Mouse (Mus musculus) liver, embryonic 13.5 days (tissue): ENCODE results near the gene Gm20683. TPM values are rescaled to one million over a fixed set of nuclear protein-coding genes. Genes with fewer than 3 reads are reported as not detected.

ENCODE experiments used
- ATAC-seq: fragments of 200-750 bp; cut with Nextera tagmentation; 2 replicates; pipeline ENCODE4 v1.8.0; 2017; ENCODE audit warnings: low read depth, mild to moderate bottlenecking, moderate number of reproducible peaks, moderate library complexity
- DNase-seq: peaks from one replicate; pipeline ENCODE4 v3.0.0; 2022
- H3K27ac ChIP-seq: fragments of 300-500 bp; sonication (generic); 2 replicates; pipeline ENCODE4 v1.5.1; 2015; ENCODE audit warnings: moderate library complexity, mild to moderate bottlenecking, inconsistent platforms
- H3K27me3 ChIP-seq: fragments of 300-500 bp; sonication (generic); 2 replicates; pipeline ENCODE4 v1.6.1; 2015; ENCODE audit warnings: mild to moderate bottlenecking, inconsistent platforms
- H3K36me3 ChIP-seq: fragments of 300-500 bp; sonication (generic); 2 replicates; pipeline ENCODE4 v1.6.1; 2015; ENCODE audit warnings: mild to moderate bottlenecking, inconsistent platforms
- H3K4me1 ChIP-seq: fragments of 300-500 bp; sonication (generic); replicated peaks from 2 replicates; pipeline ENCODE4 v1.6.1; 2015; ENCODE audit warnings: inconsistent platforms
- H3K4me2 ChIP-seq: fragments of 300-500 bp; sonication (generic); 2 replicates; pipeline ENCODE4 v1.6.1; 2015; ENCODE audit warnings: inconsistent platforms, mild to moderate bottlenecking, moderate library complexity
- H3K4me3 ChIP-seq: fragments of 300-500 bp; sonication (generic); replicated peaks from 2 replicates; pipeline ENCODE4 v1.5.1; 2015; ENCODE audit warnings: mild to moderate bottlenecking, inconsistent platforms
- H3K9ac ChIP-seq: fragments of 300-500 bp; sonication (generic); 2 replicates; pipeline ENCODE4 v1.6.1; 2015; ENCODE audit warnings: mild to moderate bottlenecking, inconsistent platforms
- H3K9me3 ChIP-seq: fragments of 300-500 bp; sonication (generic); replicated peaks from 2 replicates; pipeline ENCODE4 v1.6.1; 2016; ENCODE audit warnings: inconsistent platforms
- WGBS: fragments of 180-500 bp; shearing (Covaris S2); methylation state at CpG from one replicate; pipeline ENCODE4 v1.1.7; 2015; ENCODE audit not compliant: insufficient replicate concordance; 5-methylcytosine and 5-hydroxymethylcytosine counted together
- polyA plus RNA-seq: library from polyadenylated mRNA; unstranded; fragments of >200 nt; fragmentation: Nextera tagmentation; extraction: Ambion mirVana; gene quantifications from 2 replicates; pipeline ENCODE4 v1.2.1, GENCODE M21; 2015

Gene Gm20683
- polyA plus RNA-seq, 1 experiment from 2014 or later = 0.28 TPM

DNA sequence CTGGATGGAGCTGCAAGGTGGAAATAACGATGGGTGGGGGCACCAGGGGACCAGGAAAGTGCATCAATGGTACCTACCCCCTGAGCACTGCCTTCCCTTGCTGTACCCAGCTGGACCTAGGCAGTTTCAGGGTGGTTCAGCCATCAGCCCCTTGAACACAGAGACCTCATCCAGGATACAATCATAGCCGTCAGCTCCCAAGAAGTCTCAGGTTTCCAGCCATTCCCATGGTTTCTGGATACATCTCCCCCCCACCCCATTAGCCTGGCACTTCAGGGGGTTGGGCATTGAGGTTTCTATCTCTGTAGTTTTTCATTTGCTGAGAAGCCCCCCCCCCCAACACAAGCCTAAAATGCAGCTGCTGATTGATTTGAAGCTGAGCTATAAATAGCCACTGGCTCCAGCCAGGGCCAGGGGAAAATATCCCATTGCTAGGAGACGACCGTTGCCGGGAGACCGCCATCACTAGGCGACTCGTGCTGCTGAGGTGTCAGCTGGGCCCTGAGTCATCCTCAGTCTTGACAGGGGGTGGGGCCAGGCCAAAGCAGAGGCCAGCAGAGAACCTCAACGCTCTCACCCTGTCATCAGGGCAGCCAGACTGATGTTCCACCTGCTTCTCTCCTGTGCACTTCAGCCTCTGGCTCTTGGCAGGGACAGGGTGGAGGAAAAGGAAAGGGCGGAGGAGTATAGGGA, 38.6 kb downstream of the Gm20683 start:
- WGBS = 11% methylated on average over 10 of the region's 10 CpGs
- no peak for DNase-seq

DNA sequence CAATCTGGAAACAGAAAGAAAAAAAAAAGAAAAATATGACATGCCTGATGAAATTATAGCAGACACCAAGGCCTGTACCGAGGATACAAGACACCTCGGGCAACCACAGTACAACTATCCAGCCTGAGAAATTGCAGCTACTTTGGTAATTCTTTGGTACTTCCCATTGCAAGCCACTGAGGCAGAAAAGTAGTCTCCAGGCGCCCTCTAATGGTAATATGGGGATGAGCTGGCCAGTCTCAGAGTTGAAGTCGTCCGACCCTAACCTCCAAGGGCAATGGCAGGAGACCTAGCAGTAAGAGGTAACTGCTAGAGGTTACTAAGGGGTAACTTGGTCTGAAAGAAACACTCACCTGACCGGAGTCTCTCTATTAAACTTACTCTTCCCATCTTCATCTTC, 40.5 kb downstream of the Gm20683 start:
- ATAC-seq (no peak), DNase-seq (peak; percentile 62)
- Histone ChIP-seq H3K36me3 (no peaks in the 10 kb centered on the region), H3K27ac (no peak overlapping the region), H3K27me3 (peaks cover 34% of the 10 kb centered on the region), H3K9me3 (no peaks in the 10 kb centered on the region), H3K4me2 (no peak overlapping the region), H3K4me3 (no peak overlapping the region), H3K4me1 (peaks cover 12% of the 10 kb centered on the region), H3K9ac (no peak overlapping the region)
- 5% methylated on average over 6 of the region's 6 CpGs for WGBS

More for the DNA sequence above, 38.6 kb downstream of the Gm20683 start:
- Histone ChIP-seq H3K9ac (no peak overlapping the region), H3K4me2 (no peak overlapping the region), H3K27ac (no peak overlapping the region), H3K36me3 (no peaks in the 10 kb centered on the region), H3K27me3 (peaks cover 48% of the 10 kb centered on the region), H3K4me3 (no peak overlapping the region), H3K4me1 (no peaks in the 10 kb centered on the region), H3K9me3 (no peaks in the 10 kb centered on the region)
- no peak for ATAC-seq

- WGBS = under 1% methylated on average over 35 of the region's 35 CpGs
Observed at GRCm38 (mm10) chr17:25796951-25797369, 44.6 kb downstream of the Gm20683 start, which contains the start of gene Metrn. Gene Metrn, minus strand, starts transcription at chr17:25797136.

GRCm38 (mm10) chr17:25796211-25796771, 45.3 kb downstream of the Gm20683 start:
- DNase-seq (no peak), ATAC-seq (peak; percentile 3)
- H3K4me2 ChIP-seq = peak overlapping the region; percentile 98
- WGBS = 1% methylated on average over 37 of the region's 37 CpGs
- peak overlapping the region; percentile 83 for H3K4me3 ChIP-seq
- peak overlapping the region; percentile 34 for H3K27ac ChIP-seq
- no peaks in the 10 kb centered on the region for H3K9me3 ChIP-seq
- peaks cover 38% of the 10 kb centered on the region for H3K4me1 ChIP-seq
- peaks cover 1% of the 10 kb centered on the region; the same call in 1 of the 2 replicates for H3K27me3 ChIP-seq
- peak overlapping the region; percentile 80 for H3K9ac ChIP-seq
- H3K36me3 ChIP-seq = no peaks in the 10 kb centered on the region

More at GRCm38 (mm10) chr17:25796951-25797369, 44.6 kb downstream of the Gm20683 start, which contains the start of gene Metrn:
- peak within 1 kb of the TSS; percentile 80 for H3K9ac ChIP-seq
- peak; percentile 83 for DNase-seq
- H3K4me2 ChIP-seq = peak within 1 kb of the TSS; percentile 98
- H3K36me3 ChIP-seq = no peaks in the 10 kb centered on the region
- ATAC-seq = peak; percentile 78
- peaks cover 35% of the 10 kb centered on the region for H3K4me1 ChIP-seq
- H3K27ac ChIP-seq = peak within 1 kb of the TSS; percentile 34
- peaks cover 6% of the 10 kb centered on the region; the same call in 1 of the 2 replicates for H3K27me3 ChIP-seq
- H3K9me3 ChIP-seq = no peaks in the 10 kb centered on the region
- peak within 1 kb of the TSS; percentile 83 for H3K4me3 ChIP-seq

GRCm38 (mm10) chr17:25795609-25796092, 45.9 kb downstream of the Gm20683 start, which contains the start of gene AC134908.4:
Gene AC134908.4, minus strand, starts transcription at chr17:25795659.
- WGBS = 47% methylated on average over 6 of the region's 6 CpGs
- Histone ChIP-seq H3K9ac (peak within 1 kb of the TSS; percentile 80), H3K4me1 (peaks cover 45% of the 10 kb centered on the region), H3K4me2 (peak within 1 kb of the TSS; percentile 98), H3K27me3 (no peaks in the 10 kb centered on the region), H3K9me3 (no peaks in the 10 kb centered on the region), H3K36me3 (peaks cover 1% of the 10 kb centered on the region), H3K27ac (peak within 1 kb of the TSS; percentile 34), H3K4me3 (peak within 1 kb of the TSS; percentile 83)
- ATAC-seq (no peak), DNase-seq (no peak)

DNA sequence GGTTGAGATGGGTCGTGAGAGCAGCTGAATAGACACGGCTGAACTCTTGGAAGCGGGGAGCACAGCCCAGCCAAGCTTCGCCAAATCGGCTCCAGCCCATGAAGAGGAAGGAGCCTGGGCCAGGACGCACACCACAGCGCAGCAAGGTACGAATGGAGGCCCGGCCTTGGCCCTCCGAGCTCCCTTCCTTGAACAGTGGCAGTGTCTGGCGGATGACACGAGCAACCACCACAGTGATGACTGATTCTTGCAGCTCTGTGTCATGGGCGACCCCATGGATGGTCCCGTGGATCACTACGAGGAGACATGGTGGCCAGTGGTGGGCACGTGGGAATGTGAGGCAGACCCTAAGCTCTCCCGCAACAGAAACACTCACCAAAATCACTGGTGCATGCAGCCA, 46.6 kb downstream of the Gm20683 start:
- peak overlapping the region; percentile 98 for H3K4me2 ChIP-seq
- ATAC-seq (no peak), DNase-seq (no peak)
- H3K27ac ChIP-seq = no peak overlapping the region
- no peaks in the 10 kb centered on the region for H3K27me3 ChIP-seq
- 83% methylated on average over 17 of the region's 17 CpGs for WGBS
- no peak overlapping the region for H3K4me3 ChIP-seq
- H3K36me3 ChIP-seq = peaks cover 5% of the 10 kb centered on the region
- H3K9me3 ChIP-seq = no peaks in the 10 kb centered on the region
- no peak overlapping the region for H3K9ac ChIP-seq
- peaks cover 49% of the 10 kb centered on the region for H3K4me1 ChIP-seq

DNA sequence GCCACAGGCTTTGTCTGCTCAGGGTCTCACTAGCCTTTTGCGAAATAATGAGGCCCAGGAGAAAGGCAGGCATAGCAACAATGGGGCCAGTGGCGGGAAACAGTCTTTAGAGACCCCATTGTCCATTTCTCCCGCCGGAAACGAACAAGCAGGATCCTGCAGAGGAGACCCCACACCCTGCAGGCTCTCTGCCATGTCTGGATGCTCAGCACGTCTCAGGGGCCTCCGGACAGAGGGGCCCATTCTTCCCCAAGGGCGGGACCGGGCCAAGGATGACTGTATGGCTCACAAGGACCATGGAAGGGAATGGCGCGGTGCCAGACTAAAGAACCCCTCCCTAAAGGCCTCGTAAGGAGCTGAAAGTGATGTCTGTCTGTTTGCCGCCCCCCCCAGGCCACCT, 47.4 kb downstream of the Gm20683 start:
- 80% methylated on average over 13 of the region's 13 CpGs for WGBS
- no peaks in the 10 kb centered on the region for H3K27me3 ChIP-seq
- H3K4me3 ChIP-seq = no peak overlapping the region
- H3K9me3 ChIP-seq = no peaks in the 10 kb centered on the region
- peaks cover 13% of the 10 kb centered on the region for H3K36me3 ChIP-seq
- H3K9ac ChIP-seq = no peak overlapping the region
- H3K4me2 ChIP-seq = no peak overlapping the region
- H3K4me1 ChIP-seq = peaks cover 49% of the 10 kb centered on the region
- H3K27ac ChIP-seq = no peak overlapping the region
- no peak for ATAC-seq
- DNase-seq = no peak

DNA sequence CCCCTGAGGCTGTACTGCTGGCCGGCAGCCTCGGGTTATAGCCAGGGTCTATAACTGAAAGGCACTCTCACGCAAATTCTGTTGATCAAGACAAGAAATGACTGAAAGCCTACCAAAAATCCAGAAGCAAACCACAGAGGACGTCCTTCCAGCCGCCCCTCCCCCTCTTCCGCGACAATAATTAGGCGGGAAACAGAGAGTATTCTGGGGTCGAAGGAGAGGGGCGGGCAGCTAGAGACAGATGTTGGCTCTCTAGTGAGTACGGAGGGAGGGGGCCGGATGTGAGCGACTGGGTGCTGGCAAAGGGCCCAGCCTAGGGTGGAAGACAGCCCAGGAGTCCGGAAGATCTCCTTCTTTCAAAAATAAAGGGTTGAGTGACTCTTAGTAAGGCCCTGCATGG, 48.9 kb downstream of the Gm20683 start, which contains the start of gene Fam173a:
Fam173a (minus strand) TSS at position 287 of the 400 bp plus-strand sequence.
- Histone ChIP-seq H3K9ac (peak within 1 kb of the TSS; percentile 84), H3K36me3 (peaks cover 26% of the 10 kb centered on the region), H3K4me2 (peak within 1 kb of the TSS; percentile 94), H3K9me3 (no peaks in the 10 kb centered on the region), H3K4me1 (peaks cover 48% of the 10 kb centered on the region), H3K4me3 (peak within 1 kb of the TSS; percentile 89), H3K27me3 (no peaks in the 10 kb centered on the region), H3K27ac (peak within 1 kb of the TSS; percentile 92)
- ATAC-seq = peak; percentile 43; the same call in 1 of the 2 replicates
- 1% methylated on average over 14 of the region's 14 CpGs for WGBS
- peak; percentile 38 for DNase-seq

DNA sequence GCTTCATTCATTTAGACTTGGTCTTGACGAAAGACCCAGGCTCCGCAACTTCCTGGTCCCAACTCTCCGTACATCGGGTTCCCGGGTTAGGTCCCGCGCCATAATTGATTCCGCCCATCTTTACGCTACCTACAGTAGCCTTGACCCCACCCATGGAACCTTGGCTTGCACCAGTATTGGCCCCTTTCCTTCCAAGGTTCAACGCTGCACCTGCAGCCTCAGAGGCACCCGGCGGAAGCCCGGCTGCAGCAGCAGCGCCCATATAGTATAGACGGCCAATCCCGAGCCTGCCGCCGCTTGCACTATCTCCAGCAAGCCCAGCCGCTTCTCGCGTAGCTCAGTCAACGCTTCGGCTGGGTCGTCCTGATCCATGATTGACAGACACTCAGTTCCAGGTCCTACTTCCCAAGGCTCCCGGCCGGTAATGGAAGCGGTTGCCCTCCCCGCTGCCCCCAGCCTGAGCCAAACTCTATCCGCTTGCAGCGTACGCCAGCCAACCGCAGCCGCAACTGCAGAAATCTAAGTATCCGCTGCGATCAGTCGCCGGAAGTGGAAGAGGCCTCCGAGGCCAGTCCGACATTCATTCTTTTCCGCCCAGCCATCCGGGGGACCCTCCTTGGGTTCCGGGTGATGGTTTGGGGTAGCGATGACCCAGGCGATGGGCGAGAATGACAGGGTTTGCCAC, 49.6 kb downstream of the Gm20683 start:
- Histone ChIP-seq H3K4me1 (peaks cover 42% of the 10 kb centered on the region), H3K9ac (peak overlapping the region; percentile 84), H3K36me3 (peaks cover 30% of the 10 kb centered on the region), H3K27ac (peak overlapping the region; percentile 92), H3K27me3 (no peaks in the 10 kb centered on the region), H3K9me3 (no peaks in the 10 kb centered on the region), H3K4me2 (peak overlapping the region; percentile 94), H3K4me3 (peak overlapping the region; percentile 89)
- under 1% methylated on average over 45 of the region's 45 CpGs for WGBS
- DNase-seq (peak; percentile 74), ATAC-seq (peak; percentile 67)

GRCm38 (mm10) chr17:25791320-25791842, 50.2 kb downstream of the Gm20683 start:
- no peaks in the 10 kb centered on the region for H3K27me3 ChIP-seq
- H3K9me3 ChIP-seq = no peaks in the 10 kb centered on the region
- H3K9ac ChIP-seq = peak overlapping the region; percentile 84
- WGBS = 27% methylated on average over 19 of the region's 19 CpGs
- H3K27ac ChIP-seq = peak overlapping the region; percentile 92
- no peak for DNase-seq
- ATAC-seq = no peak
- peaks cover 40% of the 10 kb centered on the region for H3K4me1 ChIP-seq
- H3K4me2 ChIP-seq = peak overlapping the region; percentile 94
- peak overlapping the region; percentile 89 for H3K4me3 ChIP-seq
- peaks cover 30% of the 10 kb centered on the region for H3K36me3 ChIP-seq
